Mouse (Mus musculus) induced T-regulatory cell, adult 2 months (primary cell): ENCODE measurements around the gene Gcfc2.

Experiments
- DNase-seq: peaks from one replicate; pipeline ENCODE4 v3.0.0-alpha.2; 2012; ENCODE audit warnings: low read depth

The Gcfc2 gene

GRCm38 (mm10) chr6:81923523-81924142 is at the start of gene Gcfc2:
Gcfc2 (plus strand) TSS chr6:81923669.
- peak; percentile 94 for DNase-seq

DNA sequence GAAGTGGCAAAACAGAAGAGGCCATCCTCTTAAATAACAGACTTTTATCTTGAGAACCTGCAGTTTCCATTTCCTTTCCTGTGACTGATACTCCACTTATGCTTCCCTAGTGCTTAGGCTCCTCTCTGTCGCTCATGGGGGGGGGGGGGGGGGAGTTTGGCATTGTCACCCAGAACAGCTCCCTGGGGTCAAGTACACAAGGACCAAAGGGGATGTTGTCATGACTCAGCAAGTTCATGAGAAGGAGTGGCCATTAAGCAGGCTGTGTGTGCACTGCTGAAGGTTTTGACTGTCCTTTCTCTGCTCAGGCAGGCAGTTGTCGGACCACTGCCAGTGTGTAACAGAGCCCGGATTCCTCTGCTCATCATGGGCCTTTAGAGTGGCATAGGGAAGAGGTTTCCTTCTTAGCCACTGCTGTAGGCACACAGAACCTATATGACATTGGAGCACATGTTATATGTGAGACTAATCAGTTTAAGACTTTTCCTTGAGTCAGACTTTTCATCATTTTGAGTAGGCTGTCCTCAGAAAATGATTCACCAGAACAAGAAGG is 27.7 kb upstream of the Gcfc2 start:
- no peak for DNase-seq

- no peak for DNase-seq
These were observed 13.1 kb upstream of the Gcfc2 start for GRCm38 (mm10) chr6:81910302-81910855.

DNA sequence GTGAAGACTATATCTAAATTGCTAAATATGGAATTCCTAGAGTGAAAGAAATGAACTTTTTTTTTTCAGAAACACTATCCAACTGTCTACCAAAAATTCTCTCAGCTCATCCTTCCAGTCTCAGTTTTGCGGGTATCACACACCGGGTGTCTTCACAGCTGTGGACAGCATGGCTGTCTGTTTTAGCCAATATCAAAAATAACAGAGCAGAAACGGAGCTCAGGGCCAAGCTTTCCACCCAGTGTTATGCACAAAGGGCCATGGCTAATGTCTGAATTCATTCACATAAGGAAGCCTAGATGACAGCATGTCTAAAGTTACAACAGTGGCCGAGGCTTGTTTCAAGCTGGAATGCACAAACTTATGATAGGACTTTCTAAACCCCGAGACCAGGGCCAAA is 12.2 kb upstream of the Gcfc2 start:
- no peak for DNase-seq

GRCm38 (mm10) chr6:81911713-81912112 is 11.8 kb upstream of the Gcfc2 start:
- no peak for DNase-seq

- DNase-seq: no peak
These were observed 11.3 kb upstream of the Gcfc2 start for GRCm38 (mm10) chr6:81912177-81912576.

DNA sequence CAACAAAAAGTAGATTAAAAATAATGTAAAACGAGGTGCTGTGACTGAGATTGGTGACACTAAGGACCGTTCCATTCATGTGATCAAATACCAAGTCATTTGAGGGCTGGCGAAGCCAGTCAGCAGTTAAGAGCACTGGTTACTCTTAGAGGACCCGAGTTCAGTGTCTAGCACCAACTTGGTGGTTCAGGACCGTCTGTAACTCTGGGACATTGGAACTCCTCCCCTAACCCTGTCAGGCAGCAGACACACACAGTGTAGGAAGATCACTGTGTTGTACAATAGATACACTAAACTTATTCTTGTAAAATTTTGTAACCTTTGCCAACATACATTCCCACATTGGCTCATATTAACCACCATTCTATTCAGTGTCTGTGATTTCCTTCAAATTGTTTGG is 835 bp downstream of the Gcfc2 start:
- DNase-seq: peak; percentile 28

DNA sequence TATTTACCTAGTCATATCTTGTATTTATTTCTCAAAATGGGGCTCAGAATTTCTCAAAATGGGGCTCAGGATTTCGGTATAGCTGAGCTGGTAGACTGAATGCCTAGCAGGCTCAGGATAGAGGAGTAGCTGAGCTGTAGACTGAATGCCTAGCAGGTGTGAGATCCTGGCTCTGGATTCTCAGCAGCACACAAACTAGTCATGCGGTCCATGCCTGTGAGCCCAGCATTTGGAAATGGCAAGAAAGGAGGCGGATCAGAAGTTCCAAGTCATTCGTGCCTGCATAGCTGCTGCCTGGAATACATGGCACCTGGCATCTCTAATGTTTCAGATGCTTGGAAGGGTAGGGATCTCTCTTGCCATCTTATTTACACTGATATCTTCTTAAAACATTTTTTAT is 5.9 kb downstream of the Gcfc2 start:
- no peak for DNase-seq

DNA sequence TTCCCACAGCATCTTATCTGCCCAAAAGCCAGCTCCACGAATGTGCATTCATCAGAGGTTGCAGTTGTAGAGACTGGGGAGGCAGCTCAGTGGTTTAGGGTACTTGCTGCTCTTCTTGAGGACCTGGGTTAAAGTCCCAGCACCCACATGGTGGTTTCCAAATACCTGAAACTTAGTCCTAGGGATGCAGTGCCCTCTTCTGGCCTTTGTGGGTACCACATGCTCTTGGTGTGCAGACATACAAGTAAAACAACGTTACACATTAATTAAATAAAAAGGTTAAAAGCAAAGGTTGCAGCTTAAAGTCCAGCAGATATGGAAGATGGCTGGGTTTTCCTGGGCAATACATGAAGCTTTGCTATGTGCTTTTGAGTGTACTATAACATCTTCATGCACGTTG is 9.8 kb downstream of the Gcfc2 start:
- DNase-seq: peak; percentile 23

DNA sequence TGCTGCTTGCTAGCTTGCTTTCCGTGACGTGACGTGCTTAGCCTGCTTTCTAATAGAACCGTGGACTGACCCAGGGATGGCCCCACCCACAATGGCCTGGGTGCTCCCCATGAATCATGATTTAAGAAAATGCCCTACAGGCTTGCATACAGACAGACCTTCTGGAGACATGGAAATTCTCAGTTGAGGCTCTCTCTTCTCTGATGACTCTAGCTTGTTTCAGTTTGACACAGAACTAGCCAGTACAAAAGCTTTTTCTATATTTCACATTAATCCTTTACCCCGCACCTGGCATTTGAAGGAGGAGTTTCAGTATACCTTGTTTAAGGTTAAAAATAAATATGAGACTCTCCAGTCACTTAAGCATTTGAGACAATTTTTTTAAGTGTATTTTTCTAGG is 18.2 kb downstream of the Gcfc2 start:
- DNase-seq: no peak

DNA sequence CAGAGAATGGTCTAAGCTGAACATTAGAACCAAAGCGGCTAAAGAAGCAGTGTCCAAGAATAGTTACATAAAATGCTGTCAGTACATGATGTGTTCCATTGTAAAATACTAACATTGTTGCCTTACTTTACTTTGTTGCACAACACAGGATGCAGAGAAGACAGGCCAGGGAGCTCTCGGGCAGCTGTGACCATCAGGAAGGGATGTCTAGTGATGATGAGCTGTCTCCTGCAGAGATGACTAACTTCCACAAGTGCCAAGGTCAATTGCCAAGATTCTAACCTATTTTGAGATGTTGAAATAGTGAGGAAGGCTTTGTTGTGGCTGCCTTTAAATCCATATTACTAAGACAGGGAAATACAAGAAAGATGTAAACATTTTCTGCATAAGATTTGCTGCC is 19.8 kb downstream of the Gcfc2 start:
- no peak for DNase-seq

- DNase-seq: no peak
These were observed 21.0 kb downstream of the Gcfc2 start for GRCm38 (mm10) chr6:81944432-81944831.

DNA sequence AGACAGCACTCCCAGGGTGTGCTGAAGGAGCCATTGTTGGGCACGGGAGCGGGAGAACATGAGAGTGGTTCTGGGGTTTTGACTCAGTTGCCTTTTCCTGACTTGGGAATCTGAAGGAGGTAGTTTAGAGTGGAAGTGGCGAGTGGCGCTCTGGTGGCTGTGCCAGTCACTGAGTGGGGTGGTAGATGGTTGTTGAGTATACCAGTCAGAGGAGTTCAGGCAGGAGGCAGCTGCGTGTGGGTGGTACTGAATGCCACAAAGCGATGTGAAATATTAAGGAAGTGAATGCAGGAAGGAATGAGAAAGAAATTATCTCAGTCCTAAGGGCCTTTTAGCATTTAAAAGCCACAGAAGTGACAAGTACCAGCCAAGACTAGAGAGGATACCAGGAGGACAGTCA is 23.4 kb downstream of the Gcfc2 start:
- DNase-seq: no peak

GRCm38 (mm10) chr6:81955133-81955532 is 31.7 kb downstream of the Gcfc2 start:
- DNase-seq: no peak

- peak; percentile 48 for DNase-seq
These were observed 32.9 kb downstream of the Gcfc2 start for GRCm38 (mm10) chr6:81956399-81956798.

DNA sequence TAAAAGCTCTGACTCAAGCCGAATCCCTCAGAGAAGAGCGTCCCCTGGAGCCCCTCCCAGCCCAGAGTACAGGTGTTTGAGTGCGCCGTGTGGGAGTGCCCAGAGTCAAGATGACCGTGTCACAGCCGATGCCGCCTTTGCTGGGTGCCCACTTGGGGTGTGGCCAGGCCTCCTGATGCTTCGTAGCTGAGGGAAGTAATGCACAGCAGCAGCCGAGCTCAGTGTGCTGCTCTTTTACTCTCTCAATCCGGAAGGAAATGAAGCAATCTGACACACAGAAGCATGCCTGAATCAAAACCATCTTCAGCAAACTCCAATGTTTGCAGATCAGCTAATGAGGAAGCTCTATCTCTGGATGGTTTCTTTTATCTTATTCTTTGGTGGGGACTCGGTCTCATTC is 34.5 kb downstream of the Gcfc2 start:
- DNase-seq: no peak

DNA sequence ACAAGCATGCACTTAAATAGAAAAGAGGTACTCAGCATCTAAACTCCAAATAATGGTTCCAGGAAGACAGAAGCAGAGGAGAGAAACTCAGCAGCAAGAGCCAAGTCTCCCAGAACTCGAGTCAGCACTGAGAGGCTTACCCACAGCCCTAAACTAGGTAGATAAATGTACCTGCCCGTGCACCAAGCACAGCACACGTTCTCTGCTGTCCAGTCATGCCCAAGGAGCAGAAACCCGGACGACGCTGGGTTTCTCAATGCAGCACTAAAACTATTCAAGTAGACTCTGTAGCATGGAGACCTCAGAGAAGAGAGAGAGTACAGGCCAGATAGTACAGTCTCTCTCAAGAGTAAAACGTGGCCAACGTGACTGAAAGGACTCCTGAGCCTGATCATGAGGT is 36.4 kb downstream of the Gcfc2 start:
- DNase-seq: no peak

DNA sequence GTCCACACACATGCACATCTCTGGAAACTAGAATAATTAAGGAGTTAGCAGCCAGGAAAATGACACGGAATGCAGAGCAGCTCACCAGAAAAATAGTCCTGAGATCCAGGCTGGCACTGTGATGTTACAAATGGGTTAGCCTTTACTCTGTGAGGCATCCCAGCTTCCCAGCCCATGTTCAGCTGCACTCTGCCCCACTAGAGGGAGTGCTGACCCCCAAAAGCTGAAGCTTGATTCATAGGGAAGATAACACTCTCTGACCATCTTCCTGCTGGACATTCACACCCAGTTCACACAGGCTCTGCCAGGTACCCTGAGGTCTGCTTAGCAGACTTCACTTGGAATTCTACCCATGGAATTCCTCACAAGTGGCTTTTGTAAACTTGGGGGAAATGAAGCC is 36.8 kb downstream of the Gcfc2 start:
- no peak for DNase-seq

- DNase-seq: peak; percentile 94
These were observed 42.0 kb downstream of the Gcfc2 start, which contains the start of gene Mrpl19 for GRCm38 (mm10) chr6:81965296-81966067. Mrpl19 (minus strand) TSS chr6:81965958.

- no peak for DNase-seq
These were observed 42.6 kb downstream of the Gcfc2 start for GRCm38 (mm10) chr6:81966068-81966544.

DNA sequence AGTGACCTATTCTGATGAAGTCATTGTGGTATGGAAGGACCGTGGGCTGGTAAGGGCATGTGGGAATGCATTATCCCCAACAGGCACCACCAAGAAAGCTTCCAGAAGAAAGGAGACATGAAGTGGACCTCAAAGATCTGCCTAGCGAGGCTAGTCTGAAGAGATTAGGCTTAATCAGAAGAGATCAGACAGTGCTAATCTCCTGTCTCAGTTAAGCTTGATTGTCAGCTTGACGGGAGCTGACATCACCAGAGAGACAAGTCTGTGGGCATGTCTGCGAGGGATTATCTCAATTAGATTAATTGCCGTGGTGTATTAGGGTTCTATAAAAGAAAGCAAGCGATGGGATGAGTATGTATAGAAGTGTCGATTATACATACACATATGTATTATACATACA is 47.7 kb downstream of the Gcfc2 start:
- no peak for DNase-seq

DNA sequence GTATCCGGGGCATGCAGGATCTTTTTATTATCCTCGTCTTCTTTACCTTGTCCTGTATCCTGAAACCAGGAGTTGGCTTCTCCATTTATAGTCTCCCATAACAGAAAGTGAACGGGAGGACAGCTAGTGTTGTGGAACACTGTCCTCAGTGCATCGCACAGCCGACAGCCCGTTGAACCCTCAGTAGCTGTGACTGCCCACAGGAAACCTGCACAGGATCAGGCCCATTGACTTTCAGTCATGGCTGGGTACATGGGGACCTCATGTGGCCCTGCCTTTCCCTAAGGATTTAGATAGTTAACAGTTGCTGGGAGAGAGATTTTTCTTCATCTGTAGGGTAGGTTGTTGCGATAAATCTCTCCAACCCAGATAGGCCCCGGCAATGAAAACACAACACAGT is 49.1 kb downstream of the Gcfc2 start:
- no peak for DNase-seq
